Mouse (Mus musculus): ENCODE results near the gene Exo5.

DNA sequence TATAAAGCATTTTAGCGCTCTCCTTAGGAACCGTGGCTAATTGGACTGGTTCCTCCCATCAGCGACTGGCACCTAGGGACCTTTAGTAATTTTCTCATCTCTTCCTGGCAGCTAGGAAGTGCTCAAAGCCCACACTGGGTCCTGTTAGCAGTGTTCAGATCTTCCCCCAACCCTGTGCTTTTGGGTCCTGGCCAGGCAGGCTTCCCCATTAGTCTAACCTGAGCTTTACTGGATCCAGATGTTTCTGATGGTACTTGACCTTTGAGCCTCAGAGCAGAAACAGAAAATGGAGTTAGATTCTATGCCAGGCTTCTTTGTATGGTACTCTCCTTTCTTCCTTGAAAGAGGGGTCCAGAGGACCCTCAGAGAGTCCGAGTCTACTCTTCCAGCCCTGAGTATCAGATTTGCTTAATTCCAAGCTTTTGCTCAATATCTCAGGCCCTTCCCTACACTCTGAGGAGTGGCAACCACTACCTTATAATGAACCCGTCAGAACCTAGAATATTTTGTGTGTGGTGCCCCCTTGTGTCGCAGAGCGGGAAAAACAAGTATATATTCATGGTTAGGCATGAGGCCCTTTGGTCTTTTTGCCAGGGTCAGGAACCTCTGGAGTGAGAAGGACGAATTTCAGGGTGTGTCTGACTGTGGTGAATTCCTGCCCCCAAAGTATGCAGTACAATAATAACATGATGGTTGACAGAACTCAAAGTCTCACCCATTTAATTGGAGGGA is 37.3 kb downstream of the Exo5 start:
- no peak for TF ChIP-seq CTCF (IDR thresholded peaks at IDR 0.05; ENCODE audit: control insufficient read depth, insufficient read depth, insufficient replicate concordance, low read depth, low read length)
- TF ChIP-seq POLR2A (IDR thresholded peaks at IDR 0.05; ENCODE audit: control insufficient read depth, low read depth, low read length), result no peak
